Mouse (Mus musculus) cortical plate, adult 2 months (tissue): Measurements from ENCODE around the gene Polr2e.

Experiments
- CTCF ChIP-seq: fragments of 200-500 bp; IDR thresholded peaks from 2 replicates; pipeline ENCODE4 v1.5.1; 2011; ENCODE audit warnings: mild to moderate bottlenecking, control low read depth, low read length; ENCODE audit not compliant: insufficient read depth; ENCODE audit errors: extremely low read depth
- POLR2A ChIP-seq: fragments of 200-500 bp; IDR thresholded peaks from 2 replicates; pipeline ENCODE4 v1.6.1; 2011; ENCODE audit warnings: mild to moderate bottlenecking, low read length, control low read depth; ENCODE audit not compliant: insufficient read depth; ENCODE audit errors: extremely low read depth

DNA sequence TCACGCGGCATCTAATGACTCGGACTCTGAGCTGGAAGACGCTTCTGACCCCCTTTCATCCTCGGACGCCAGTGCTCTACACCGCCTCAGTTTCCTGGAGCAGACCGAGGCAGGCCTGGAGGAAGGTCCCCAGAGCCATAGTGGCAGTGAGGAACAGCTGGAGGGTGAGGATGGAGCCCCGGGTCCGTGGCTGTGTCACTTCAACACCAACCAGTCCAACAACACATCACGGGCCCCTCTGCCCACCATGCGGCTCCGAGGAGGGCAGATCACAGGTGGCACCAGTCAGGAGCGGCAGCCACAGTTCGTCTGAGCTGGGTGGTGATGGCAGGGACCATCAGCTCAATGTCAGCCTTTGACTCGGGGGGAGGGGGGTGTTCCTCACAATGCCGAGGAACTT is 8.9 kb downstream of the Polr2e start:
- TF ChIP-seq CTCF (no peak), POLR2A (no peak)
